Mouse (Mus musculus) CH12.LX (cell line): ENCODE measurements around the gene Arfgap1. TPM values are rescaled to one million over a fixed set of nuclear protein-coding genes. Genes with fewer than 3 reads are reported as not detected.

ENCODE experiments used
- DNase-seq: peaks from one replicate; pipeline ENCODE4 v3.0.0-alpha.2; 2013; ENCODE audit errors: extremely low read depth
- H3K27ac ChIP-seq: 2 replicates; pipeline ENCODE4 v1.5.1; 2012; ENCODE audit warnings: low read depth, mild to moderate bottlenecking, control low read depth, moderate library complexity; ENCODE audit not compliant: insufficient read depth
- H3K27me3 ChIP-seq: replicated peaks from 2 replicates; pipeline ENCODE3; 2012; ENCODE audit warnings: inconsistent platforms
- H3K36me3 ChIP-seq, 2 experiments: replicated peaks in 1 of 2; 2 replicates each; pipeline versions ENCODE3 to v1.6.1; 2012; ENCODE audit warnings: inconsistent platforms in 1 of 2, low read length in 1 of 2, mild to moderate bottlenecking in 1 of 2, mixed read lengths in 1 of 2, moderate library complexity in 1 of 2; ENCODE audit not compliant: control insufficient read depth in 1 of 2, insufficient read depth in 1 of 2
- H3K4me1 ChIP-seq, 2 experiments: 2 replicates each; pipeline ENCODE4 v1.6.1; 2012; ENCODE audit warnings: inconsistent platforms in 1 of 2, moderate library complexity in 1 of 2; ENCODE audit not compliant: insufficient read depth in 2 of 2, control insufficient read depth in 1 of 2
- H3K4me2 ChIP-seq: 2 replicates; pipeline ENCODE4 v1.6.1; 2012; ENCODE audit warnings: low read depth, mild to moderate bottlenecking, control low read depth; ENCODE audit not compliant: poor library complexity, insufficient read depth, severe bottlenecking
- H3K4me3 ChIP-seq, 3 experiments: fragments of 150-350 bp in 1 of 3; sonication (generic) in 1 of 3; replicated peaks in 1 of 3; 2 replicates each; pipeline versions ENCODE3 to v1.5.1; 2011 to 2012; ENCODE audit warnings: low read depth in 2 of 3, low read length in 2 of 3, mild to moderate bottlenecking in 2 of 3, moderate library complexity in 2 of 3, control low read depth in 1 of 3, improper control_type of control experiment in 1 of 3, inconsistent platforms in 1 of 3, mixed read lengths in 1 of 3; ENCODE audit not compliant: poor library complexity in 1 of 3
- H3K79me2 ChIP-seq: replicated peaks from 2 replicates; pipeline ENCODE4 v1.6.1; 2012; ENCODE audit warnings: mild to moderate bottlenecking, moderate library complexity; ENCODE audit not compliant: control insufficient read depth, poor library complexity, insufficient read depth, severe bottlenecking; ENCODE audit errors: extremely low read depth
- H3K9ac ChIP-seq: 2 replicates; pipeline ENCODE4 v1.6.1; 2012; ENCODE audit warnings: low read depth, mild to moderate bottlenecking, control low read depth, moderate library complexity; ENCODE audit not compliant: insufficient read depth
- H3K9me3 ChIP-seq: replicated peaks from 2 replicates; pipeline ENCODE3; 2012; ENCODE audit warnings: low read length, inconsistent platforms, mixed read lengths
- CHD2 ChIP-seq: IDR thresholded peaks from 2 replicates; pipeline ENCODE4 v1.6.1; 2011; ENCODE audit warnings: low read length, improper control_type of control experiment
- CTCF ChIP-seq, 2 experiments: IDR thresholded peaks in 1 of 2; conservative IDR thresholded peaks in 1 of 2; 2 replicates each; pipeline ENCODE4 v1.5.1; 2011 to 2012; ENCODE audit warnings: low read depth in 2 of 2, low read length in 2 of 2, improper control_type of control experiment in 1 of 2, inconsistent platforms in 1 of 2, mild to moderate bottlenecking in 1 of 2, moderate library complexity in 1 of 2
- EP300 ChIP-seq: IDR thresholded peaks from 2 replicates; pipeline ENCODE4 v1.6.1; 2011; ENCODE audit warnings: low read length, improper control_type of control experiment
- JUND ChIP-seq: conservative IDR thresholded peaks from 2 replicates; pipeline ENCODE4 v1.6.1; 2011; ENCODE audit warnings: low read depth, low read length, improper control_type of control experiment
- MAX ChIP-seq: IDR thresholded peaks from 2 replicates; pipeline ENCODE4 v1.6.1; 2011; ENCODE audit warnings: low read length, improper control_type of control experiment
- MAZ ChIP-seq: IDR thresholded peaks from 2 replicates; pipeline ENCODE4 v1.6.1; 2012; ENCODE audit warnings: low read depth, mild to moderate bottlenecking, inconsistent platforms, low read length, improper control_type of control experiment, moderate library complexity
- MXI1 ChIP-seq: IDR thresholded peaks from 2 replicates; pipeline ENCODE4 v1.6.1; 2011; ENCODE audit warnings: mild to moderate bottlenecking, low read depth, low read length, improper control_type of control experiment
- MYC ChIP-seq: IDR thresholded peaks from 2 replicates; pipeline ENCODE4 v1.6.1; 2011; ENCODE audit warnings: low read depth, mild to moderate bottlenecking, improper control_type of control experiment, low read length
- NELFE ChIP-seq: IDR thresholded peaks from 2 replicates; pipeline ENCODE4 v1.6.1; 2011; ENCODE audit warnings: low read depth, low read length, improper control_type of control experiment
- PAX5 ChIP-seq: IDR thresholded peaks from 2 replicates; pipeline ENCODE4 v1.6.1; 2012; ENCODE audit warnings: low read length, inconsistent platforms, mixed read lengths
- RAD21 ChIP-seq: IDR thresholded peaks from 2 replicates; pipeline ENCODE4 v1.6.1; 2011; ENCODE audit warnings: low read depth, mild to moderate bottlenecking, low read length, improper control_type of control experiment, moderate library complexity
- SMC3 ChIP-seq: IDR thresholded peaks from 2 replicates; pipeline ENCODE4 v1.6.1; 2011; ENCODE audit warnings: low read depth, low read length, improper control_type of control experiment
- TBP ChIP-seq: conservative IDR thresholded peaks from 2 replicates; pipeline ENCODE4 v1.6.1; 2011; ENCODE audit warnings: low read depth, low read length, improper control_type of control experiment
- UBTF ChIP-seq: IDR thresholded peaks from 2 replicates; pipeline ENCODE4 v1.6.1; 2012; ENCODE audit warnings: low read depth, mild to moderate bottlenecking, inconsistent platforms, low read length, improper control_type of control experiment, moderate library complexity
- USF2 ChIP-seq: conservative IDR thresholded peaks from 2 replicates; pipeline ENCODE4 v1.6.1; 2011; ENCODE audit warnings: low read depth, low read length, improper control_type of control experiment
- dilution Hi-C: fragments of 300-500 bp; cut with MboI; formaldehyde crosslinking; loops from 2 replicates; pipeline ENCODE4 v1.14.3; 2020; ENCODE audit warnings: low sequenced_read_pairs; ENCODE audit not compliant: extremely low pct_unique_long_range_greater_than_20kb, extremely low pct_ligation_motif_present
- in situ Hi-C: fragments of 300-500 bp; cut with MboI; formaldehyde crosslinking; loops from 3 replicates; pipeline ENCODE4 v1.14.3; 2019; ENCODE audit warnings: low sequenced_read_pairs, low pct_ligation_motif_present, low pct_unique_long_range_greater_than_20kb, mixed read lengths
- polyA plus RNA-seq: library from polyadenylated mRNA; unstranded; fragments of >175 nt; gene quantifications from 2 replicates; pipeline ENCODE4 v1.2.1, GENCODE M21; 2012; ENCODE audit warnings: low read depth; ENCODE audit not compliant: insufficient read length
- total RNA-seq, 2 experiments: library from RNA; depleted of rRNA; stranded (reverse); fragments of 300-350 nt in 1 of 2; fragments of >200 nt in 1 of 2; gene quantifications; 2 replicates each; pipeline ENCODE4 v1.2.3; 2012 to 2014

The Arfgap1 gene
- total and polyA plus RNA-seq, 3 experiments, result 21.3 to 37.5 (median 32.4) TPM

DNA sequence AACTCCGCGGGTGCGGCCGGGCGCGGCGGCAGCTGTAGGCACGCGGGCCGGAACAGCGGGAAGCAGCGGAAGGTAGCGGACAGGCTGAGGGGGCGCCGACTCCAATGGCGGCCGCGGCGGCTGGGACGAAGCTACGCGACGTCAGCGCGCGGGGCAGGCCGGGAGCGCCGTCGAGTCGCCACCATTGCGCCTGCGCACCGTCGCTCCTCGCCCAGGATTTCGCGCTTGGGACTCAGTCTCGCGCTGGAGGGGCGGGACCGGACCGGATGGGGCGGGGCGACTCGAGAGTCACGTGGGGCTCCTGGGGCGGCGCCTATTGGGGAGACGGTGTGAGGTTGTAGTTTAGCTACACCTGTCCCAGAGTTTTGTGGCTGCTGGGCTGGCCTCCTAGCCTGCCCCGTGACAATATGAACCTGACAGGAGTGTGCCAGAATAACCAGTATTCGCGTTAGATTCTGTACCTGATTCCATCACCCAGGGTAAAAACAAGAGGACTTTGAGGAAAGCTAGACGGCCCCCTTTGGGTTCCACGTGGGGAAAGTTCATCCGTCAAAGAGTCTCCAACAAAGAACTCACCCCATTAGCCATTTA lies 46.1 kb upstream of the Arfgap1 start, which contains the start of gene Ythdf1 (continued):
- TF ChIP-seq MAZ (no peak), USF2 (peak; percentile 86), RAD21 (no peak), MAX (peak; percentile 91)

DNA sequence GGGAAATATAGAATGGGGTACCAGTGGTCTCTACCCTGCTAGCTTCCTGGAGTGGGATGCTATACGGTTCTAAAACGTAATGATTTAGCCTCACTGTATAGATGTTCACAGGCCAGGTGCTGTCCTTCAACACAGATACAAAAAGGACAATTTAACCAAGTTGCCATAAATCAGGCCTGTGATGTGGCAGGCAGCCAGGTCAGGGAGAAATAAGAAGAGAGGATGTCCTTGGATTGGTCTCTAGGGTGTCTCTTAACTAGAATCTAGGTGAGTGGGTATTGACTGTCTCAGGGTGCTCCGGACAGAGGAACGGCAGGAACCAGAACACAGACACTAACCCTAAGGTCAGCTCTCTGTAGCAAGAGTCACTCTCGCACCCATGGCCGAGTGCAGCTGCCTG lies 44.3 kb upstream of the Arfgap1 start:
- H3K36me3 ChIP-seq, result peaks cover 8 to 11% of the 10 kb centered on the region in 2 experiments
- DNase-seq, result no peak
- no peaks in the 10 kb centered on the region for H3K9me3 ChIP-seq
- H3K4me2 ChIP-seq, result no peak overlapping the region
- H3K4me3 ChIP-seq, result no peak overlapping the region
- TF ChIP-seq SMC3 (no peak), JUND (no peak), NELFE (no peak), MYC (no peak), MAX (no peak), EP300 (no peak), PAX5 (no peak)
- in situ Hi-C loops (no loop called here), dilution Hi-C loops (no loop called here)
- no peak overlapping the region for H3K27ac ChIP-seq
- H3K27me3 ChIP-seq, result peaks cover 29% of the 10 kb centered on the region
- peaks cover 0 to 24% of the 10 kb centered on the region in 2 experiments; a peak in 2 of 4 replicates for H3K4me1 ChIP-seq
- peaks cover 28% of the 10 kb centered on the region for H3K79me2 ChIP-seq
- no peak overlapping the region for H3K9ac ChIP-seq

DNA sequence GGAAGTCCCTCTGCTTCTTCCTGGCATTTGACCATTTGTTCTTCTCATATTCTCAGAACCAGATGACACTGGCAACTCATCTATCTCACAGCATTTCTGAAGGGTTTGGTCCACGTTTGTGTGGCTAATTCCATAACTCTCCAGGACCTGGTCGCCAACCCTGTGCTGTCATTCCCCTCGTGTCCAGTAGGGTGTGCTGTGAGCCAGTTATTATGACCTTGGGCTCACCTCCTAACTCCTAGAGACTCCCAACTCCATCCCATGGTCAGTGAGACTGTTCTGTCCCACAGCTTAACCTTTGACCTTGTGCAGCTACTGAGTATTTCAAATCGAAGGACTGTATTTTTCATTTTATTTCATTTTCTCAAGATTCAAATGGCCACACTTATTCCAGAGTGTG lies 41.8 kb upstream of the Arfgap1 start:
- Histone ChIP-seq H3K27ac (no peak overlapping the region), H3K4me2 (no peak overlapping the region), H3K9ac (no peak overlapping the region), H3K27me3 (peaks cover 50% of the 10 kb centered on the region), H3K36me3 (no peaks in the 10 kb centered on the region), H3K4me1 (peaks cover 0 to 4% of the 10 kb centered on the region in 2 experiments; a peak in 1 of 4 replicates), H3K9me3 (no peaks in the 10 kb centered on the region), H3K4me3 (no peak overlapping the region), H3K79me2 (peaks cover 5% of the 10 kb centered on the region)
- DNase-seq, result peak; percentile 59
- peak; percentile 72 for TF ChIP-seq SMC3
- no peak for TF ChIP-seq CHD2
- TF ChIP-seq MAZ, result no peak
- TF ChIP-seq JUND, result no peak
- TF ChIP-seq TBP, result no peak
- no peak for TF ChIP-seq MXI1
- no peak for TF ChIP-seq UBTF
- TF ChIP-seq RAD21, result peak; percentile 89
- peak; percentile 93 to 96 for TF ChIP-seq CTCF (conservative IDR thresholded peaks at IDR 0.05 in 1 of 2, IDR thresholded peaks at IDR 0.05 in 1 of 2; ENCODE audit: low read depth in 2 of 2, low read length in 2 of 2)
- TF ChIP-seq, all 38 proteins: peak for 3
- in situ Hi-C loops, result no loop called here
- dilution Hi-C loops, result no loop called here
